Mouse (Mus musculus): ENCODE measurements around the gene Ebf4.

GRCm38 (mm10) chr2:130386212-130386611, 91.2 kb downstream of the Ebf4 start:
- TF ChIP-seq CTCF (IDR thresholded peaks at IDR 0.05; ENCODE audit: low read depth, low read length) (no peak), POLR2A (IDR thresholded peaks at IDR 0.05; ENCODE audit: borderline replicate concordance, low read depth, low read length) (no peak)

Measured in bone marrow macrophage, adult 2 months (primary cell).